ENCODE assay signal across 14 mouse cellular contexts in the genomic region with DNA sequence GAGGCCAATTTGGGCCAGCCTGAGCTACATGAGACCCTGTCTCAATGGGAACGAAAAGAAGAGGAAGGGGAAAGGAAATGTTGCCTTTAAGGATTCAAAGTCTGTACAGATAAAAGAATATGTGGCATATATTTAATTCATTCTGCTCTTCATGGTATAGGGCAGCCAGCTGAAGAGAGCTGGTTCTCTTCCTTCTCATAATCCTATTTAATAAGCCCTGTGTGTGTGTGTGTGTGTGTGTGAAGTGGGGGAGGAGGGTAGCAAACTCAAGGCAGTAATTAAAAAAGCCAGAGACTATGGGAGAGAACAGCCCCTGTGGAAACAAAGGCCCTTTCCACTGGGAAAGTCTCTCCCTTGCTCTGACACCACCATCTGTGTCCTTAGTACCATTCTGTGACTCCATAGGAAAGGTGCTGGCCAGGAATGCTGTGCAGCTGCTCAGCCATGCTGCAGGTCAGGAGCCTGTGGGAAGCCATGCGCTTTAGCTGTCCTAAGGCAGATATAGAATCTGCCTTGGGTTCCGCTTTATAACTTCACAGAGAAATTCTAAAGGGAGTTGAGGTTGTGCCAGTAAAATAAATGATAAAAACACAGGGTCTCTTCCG. TPM values are rescaled to one million over a fixed set of nuclear protein-coding genes. Genes with fewer than 3 reads are reported as not detected.
DNase-seq lines count a peak whose midpoint lies in the region; ATAC-seq lines count a peak whose summit lies in the region.
"Had no signal": no experiment of that assay in that cellular context is flagged by ENCODE, and none has a peak within 500 bp of the region (broad histone marks: within the 10 kb centered on the region; RNA-seq: fewer than 3 reads in every experiment).

No protein-coding gene starts in this region.

- 77% methylated on average over 4 of the region's 4 CpGs for WGBS in heart, embryonic 13.5 days
- 87% methylated on average over 4 of the region's 4 CpGs for WGBS in heart, embryonic 10.5 days
- 76% methylated on average over 4 of the region's 4 CpGs for WGBS in forebrain, embryonic 14.5 days

- peaks cover 20% of the 10 kb centered on the region for H3K4me1 ChIP-seq in heart, embryonic 13.5 days
- H3K4me1 ChIP-seq in heart, embryonic 10.5 days = peaks cover 9% of the 10 kb centered on the region; the same call in 1 of the 2 replicates
- H3K4me1 ChIP-seq in forebrain, embryonic 14.5 days (ENCODE audit: control insufficient read depth, insufficient read depth, low read length) = peaks cover 4% of the 10 kb centered on the region
- H3K4me1 ChIP-seq: limb, embryonic 15.5 days had no signal

- H3K36me3 ChIP-seq in heart, embryonic 13.5 days = peaks cover 24% of the 10 kb centered on the region
- H3K36me3 ChIP-seq in heart, embryonic 10.5 days = peaks cover 7% of the 10 kb centered on the region; the same call in 1 of the 2 replicates
- no peaks in the 10 kb centered on the region; the same call in 1 of the 2 replicates for H3K36me3 ChIP-seq in forebrain, embryonic 14.5 days (ENCODE audit: control insufficient read depth, insufficient read depth, low read length)

- DNase-seq in heart, embryonic 10.5 days (ENCODE audit: low spot score) = no peak
- peak; percentile 86 for DNase-seq in brain, adult 2 months (ENCODE audit: low read depth, low spot score)
- DNase-seq in cerebellum, adult 11-12 months = peak; percentile 65
- DNase-seq in forebrain, embryonic 14.5 days (ENCODE audit: low spot score) = no peak
- no peak for DNase-seq in lung, postnatal 14 days
- DNase-seq: adrenal gland, postnatal 36 days; lung, adult 18-20 months; thymus, adult 18-20 months had no signal

- peak overlapping the region; percentile 28 for H3K9ac ChIP-seq in heart, embryonic 13.5 days
- no peak overlapping the region for H3K9ac ChIP-seq in forebrain, embryonic 14.5 days (ENCODE audit: low read length)
- H3K9ac ChIP-seq: embryonic facial prominence, embryonic 13.5 days; limb, embryonic 15.5 days had no signal

- ATAC-seq in heart, embryonic 13.5 days (ENCODE audit: extremely low read depth, insufficient number of reproducible peaks, low FRiP score, low TSS enrichment) = no peak
- peak; percentile 33; the same call in 1 of the 2 replicates for ATAC-seq in forebrain, embryonic 14.5 days
- ATAC-seq in monocyte, adult 5-6 weeks (replicated peaks; ENCODE audit: insufficient number of reproducible peaks, low FRiP score, low TSS enrichment, poor library complexity, severe bottlenecking) = no peak

- H3K4me3 ChIP-seq in heart, embryonic 13.5 days = peak overlapping the region; percentile 35
- H3K4me3 ChIP-seq in heart, embryonic 10.5 days = no peak overlapping the region
- H3K4me3 ChIP-seq in forebrain, embryonic 14.5 days (ENCODE audit: low read depth, low read length) = no peak overlapping the region
- H3K4me3 ChIP-seq: embryonic facial prominence, embryonic 13.5 days; limb, embryonic 15.5 days had no signal

- no peaks in the 10 kb centered on the region for H3K27me3 ChIP-seq in heart, embryonic 13.5 days (replicated peaks)
- no peaks in the 10 kb centered on the region for H3K27me3 ChIP-seq in heart, embryonic 10.5 days (ENCODE audit: insufficient read depth, poor library complexity, severe bottlenecking)
- H3K27me3 ChIP-seq in forebrain, embryonic 14.5 days (replicated peaks; ENCODE audit: control insufficient read depth, insufficient read depth, low read length) = no peaks in the 10 kb centered on the region
- H3K27me3 ChIP-seq: embryonic facial prominence, embryonic 13.5 days; limb, embryonic 15.5 days had no signal

- peak overlapping the region; percentile 67 for H3K27ac ChIP-seq in heart, embryonic 13.5 days (replicated peaks)
- H3K27ac ChIP-seq in heart, embryonic 10.5 days = no peak overlapping the region
- no peak overlapping the region for H3K27ac ChIP-seq in forebrain, embryonic 14.5 days (ENCODE audit: low read depth, low read length)
- H3K27ac ChIP-seq: embryonic facial prominence, embryonic 13.5 days; limb, embryonic 15.5 days had no signal

- no peaks in the 10 kb centered on the region for H3K9me3 ChIP-seq in heart, embryonic 13.5 days
- H3K9me3 ChIP-seq in heart, embryonic 10.5 days = no peaks in the 10 kb centered on the region
- no peaks in the 10 kb centered on the region for H3K9me3 ChIP-seq in forebrain, embryonic 14.5 days (replicated peaks; ENCODE audit: control insufficient read depth, low read length)
- H3K9me3 ChIP-seq: embryonic facial prominence, embryonic 13.5 days; limb, embryonic 15.5 days had no signal

- peak overlapping the region; percentile 55 for H3K4me2 ChIP-seq in heart, embryonic 13.5 days
- no peak overlapping the region for H3K4me2 ChIP-seq in forebrain, embryonic 14.5 days (ENCODE audit: low read length)
- H3K4me2 ChIP-seq: embryonic facial prominence, embryonic 13.5 days; limb, embryonic 15.5 days had no signal

RNA-seq across cellular contexts. Expression of a gene that starts 32.5 kb away (rescaled TPM):
- 34.2 and 34.6 TPM in 2 replicates for polyA plus RNA-seq in heart, embryonic 13.5 days (2015; fragmentation: Nextera tagmentation; extraction: Ambion mirVana)
- 9.1 and 17.3 TPM in 2 replicates for polyA plus RNA-seq in heart, embryonic 10.5 days (2016; fragmentation: Nextera tagmentation; extraction: Ambion mirVana)
- polyA plus RNA-seq in forebrain, embryonic 14.5 days (2014; fragmentation: Nextera tagmentation; extraction: Ambion mirVana) = 21.2 and 26.7 TPM in 2 replicates
- total RNA-seq in monocyte, adult 5-6 weeks (2017) = 19.2 to 63.9 TPM (median 26.6 TPM) in 3 replicates

RNA-seq across cellular contexts. Expression of a gene that starts 43.1 kb away (rescaled TPM):
- polyA plus RNA-seq in heart, embryonic 13.5 days (2015; fragmentation: Nextera tagmentation; extraction: Ambion mirVana) = 1.2 and 2.0 TPM in 2 replicates
- 1.5 and 1.8 TPM in 2 replicates for polyA plus RNA-seq in heart, embryonic 10.5 days (2016; fragmentation: Nextera tagmentation; extraction: Ambion mirVana)
- polyA plus RNA-seq in forebrain, embryonic 14.5 days (2014; fragmentation: Nextera tagmentation; extraction: Ambion mirVana) = 70.1 and 106 TPM in 2 replicates
- total RNA-seq in monocyte, adult 5-6 weeks (2017) = 0.58 TPM in 1 of 3 replicates, not detected in the others
- total RNA-seq: common myeloid progenitor, adult 5-6 weeks; MEL had no signal

Comparison
In these comparisons a context has a peak if more than half of its experiments do, and no peak if none do; other contexts are left out.
1. DNase-seq: peak in brain, adult 2 months (single experiment) and cerebellum, adult 11-12 months (single experiment); none in heart, embryonic 10.5 days (single experiment), forebrain, embryonic 14.5 days (single experiment) and lung, postnatal 14 days (single experiment).
2. RNA of a gene that starts 43.1 kb away (polyA plus RNA-seq): 70.1 to 106 TPM in forebrain, embryonic 14.5 days; 1.2 to 2.0 TPM in heart, embryonic 13.5 days and 1.5 to 1.8 TPM in heart, embryonic 10.5 days; every median in the first group is over 10 times any median in the second.